ENCODE assay signal across 12 mouse cellular contexts in the genomic region with DNA sequence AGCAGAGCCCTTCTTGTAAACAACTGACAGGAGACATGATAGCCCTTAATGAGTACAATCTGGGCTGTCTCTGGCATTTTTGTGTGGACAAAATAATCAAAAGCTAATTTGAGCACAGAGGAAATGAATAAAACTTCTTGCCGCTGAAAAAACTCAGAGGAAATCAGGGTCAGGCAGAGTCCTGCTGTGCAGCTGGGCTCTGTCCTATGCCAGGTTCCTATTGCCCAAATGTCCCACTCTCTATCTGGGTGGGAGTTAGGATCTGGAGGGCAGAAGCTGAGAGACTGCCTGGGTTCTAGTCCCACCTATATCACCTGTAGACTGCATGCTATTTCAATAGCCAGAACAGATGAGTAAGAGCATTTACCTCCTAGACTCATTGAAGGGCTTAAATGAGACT.
A peak's percentile ranks its signal among the peaks of the same experiment; 100 is the strongest.
DNase-seq lines count a peak whose midpoint lies in the region; ATAC-seq and TF ChIP-seq lines count a peak whose summit lies in the region.
"Had no signal": no experiment of that assay in that cellular context is flagged by ENCODE, and none has a peak within 500 bp of the region (broad histone marks: within the 10 kb centered on the region; RNA-seq: fewer than 3 reads in every experiment).

No protein-coding gene starts in this region.

- no peaks in the 10 kb centered on the region for H3K36me3 ChIP-seq in heart, embryonic 15.5 days
- no peaks in the 10 kb centered on the region for H3K36me3 ChIP-seq in liver, embryonic 12.5 days
- no peaks in the 10 kb centered on the region for H3K36me3 ChIP-seq in hindbrain, embryonic 16.5 days (ENCODE audit: control insufficient read depth, insufficient read depth, low read length)

- 29% methylated on average over 1 of the region's 1 CpGs for WGBS in heart, embryonic 15.5 days
- 43% methylated on average over 1 of the region's 1 CpGs for WGBS in liver, embryonic 12.5 days (ENCODE audit: insufficient replicate concordance)
- 57% methylated on average over 1 of the region's 1 CpGs for WGBS in hindbrain, embryonic 16.5 days

- DNase-seq in heart, postnatal 36 days = no peak
- no peak for DNase-seq in left cerebral cortex, adult 2 months (ENCODE audit: extremely low spot score in 1 of 2, low spot score in 2 of 2)
- DNase-seq in left cerebral cortex, adult 8-10 months (ENCODE audit: low spot score in 2 of 2) = no peak
- peak; percentile 35 for DNase-seq in Muller cell, postnatal 12 days (ENCODE audit: inconsistent ontology term)
- DNase-seq in left cerebral cortex, postnatal 14 days (ENCODE audit: low spot score in 2 of 2) = no peak
- DNase-seq: adrenal gland, adult 8-10 months; cerebellum, adult 11 months; layer of hippocampus, postnatal 36 days had no signal

- intact Hi-C loops in heart, postnatal 36 days (cut with DNase I) = no loop called here
- intact Hi-C loops in left cerebral cortex, adult 2 months (cut with DNase I) = no loop called here
- intact Hi-C loops in left cerebral cortex, postnatal 14 days (cut with DNase I) = no loop called here

- no peak for ATAC-seq in heart, embryonic 15.5 days (replicated peaks; ENCODE audit: insufficient number of reproducible peaks, insufficient read depth, low FRiP score, low read depth)
- ATAC-seq in liver, embryonic 12.5 days = no peak
- no peak for ATAC-seq in hindbrain, embryonic 16.5 days
- ATAC-seq: hindbrain, postnatal 0 days had no signal

- no peak overlapping the region for H3K4me2 ChIP-seq in heart, embryonic 15.5 days
- H3K4me2 ChIP-seq in liver, embryonic 12.5 days = peak overlapping the region; percentile 65; the same call in 1 of the 2 replicates
- no peak overlapping the region for H3K4me2 ChIP-seq in hindbrain, embryonic 16.5 days (ENCODE audit: low read length)

- no peak overlapping the region for H3K4me3 ChIP-seq in heart, embryonic 15.5 days
- H3K4me3 ChIP-seq in left cerebral cortex, adult 2 months = no peak overlapping the region
- no peak overlapping the region for H3K4me3 ChIP-seq in liver, embryonic 12.5 days
- H3K4me3 ChIP-seq in hindbrain, embryonic 16.5 days (ENCODE audit: low read length) = no peak overlapping the region

- H3K9me3 ChIP-seq in heart, embryonic 15.5 days (replicated peaks) = no peaks in the 10 kb centered on the region
- H3K9me3 ChIP-seq in liver, embryonic 12.5 days (replicated peaks) = no peaks in the 10 kb centered on the region
- H3K9me3 ChIP-seq in hindbrain, embryonic 16.5 days (ENCODE audit: control insufficient read depth, low read length) = no peaks in the 10 kb centered on the region

- no peak overlapping the region for H3K9ac ChIP-seq in heart, embryonic 15.5 days
- H3K9ac ChIP-seq in liver, embryonic 12.5 days = peak overlapping the region; percentile 69
- no peak overlapping the region for H3K9ac ChIP-seq in hindbrain, embryonic 16.5 days (ENCODE audit: low read depth, low read length)

- H3K4me1 ChIP-seq in heart, embryonic 15.5 days (replicated peaks) = peaks cover 10% of the 10 kb centered on the region
- peaks cover 96% of the 10 kb centered on the region for H3K4me1 ChIP-seq in liver, embryonic 12.5 days
- peaks cover 2% of the 10 kb centered on the region; the same call in 1 of the 2 replicates for H3K4me1 ChIP-seq in hindbrain, embryonic 16.5 days (ENCODE audit: control insufficient read depth, insufficient read depth, low read depth, low read length)

- no peaks in the 10 kb centered on the region for H3K27me3 ChIP-seq in heart, embryonic 15.5 days
- no peaks in the 10 kb centered on the region for H3K27me3 ChIP-seq in liver, embryonic 12.5 days (replicated peaks)
- no peaks in the 10 kb centered on the region for H3K27me3 ChIP-seq in hindbrain, embryonic 16.5 days (replicated peaks; ENCODE audit: control insufficient read depth, insufficient read depth, low read length)

- no peak for TF ChIP-seq CTCF in left cerebral cortex, adult 2 months (IDR thresholded peaks at IDR 0.05)

- peak overlapping the region; percentile 75; the same call in 1 of the 2 replicates for H3K27ac ChIP-seq in heart, embryonic 15.5 days
- peak overlapping the region; percentile 40; the same call in 1 of the 2 replicates for H3K27ac ChIP-seq in left cerebral cortex, adult 2 months
- peak overlapping the region; percentile 90 for H3K27ac ChIP-seq in liver, embryonic 12.5 days
- no peak overlapping the region for H3K27ac ChIP-seq in hindbrain, embryonic 16.5 days (ENCODE audit: low read depth, low read length)
- H3K27ac ChIP-seq: hindbrain, postnatal 0 days had no signal
